In the genomic region with DNA sequence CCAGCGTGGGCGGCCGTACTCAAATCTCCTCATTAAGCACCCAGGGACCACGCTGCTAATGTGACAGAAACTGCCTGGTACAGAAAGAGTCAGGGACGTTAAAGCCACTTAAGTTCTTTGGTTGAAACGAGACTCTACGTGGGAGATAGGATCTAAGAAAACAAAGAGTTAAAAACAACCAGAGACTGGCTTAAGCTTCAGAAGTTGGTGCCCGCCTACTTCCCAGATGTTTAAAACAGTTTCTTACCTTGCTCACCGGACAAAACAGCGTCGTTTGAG, we compare ENCODE assay signal across 9 mouse cellular contexts. TPM values are rescaled to one million over a fixed set of nuclear protein-coding genes. Genes with fewer than 3 reads are reported as not detected.
DNase-seq lines count a peak whose midpoint lies in the region; ATAC-seq lines count a peak whose summit lies in the region.
"Had no signal": no experiment of that assay in that cellular context is flagged by ENCODE, and none has a peak within 500 bp of the region (broad histone marks: within the 10 kb centered on the region; RNA-seq: fewer than 3 reads in every experiment).

No protein-coding gene starts in this region.

- H3K27me3 ChIP-seq in heart, embryonic 14.5 days (ENCODE audit: control insufficient read depth, insufficient read depth, low read length) = no peaks in the 10 kb centered on the region

- peak overlapping the region; percentile 83 for H3K4me2 ChIP-seq in heart, embryonic 14.5 days (ENCODE audit: low read length)

- WGBS in heart, embryonic 14.5 days = 3% methylated on average over 11 of the region's 11 CpGs
- WGBS in macrophage (ENCODE audit: missing documents) = under 1% methylated on average over 11 of the region's 11 CpGs

- ATAC-seq in heart, embryonic 14.5 days (ENCODE audit: insufficient number of reproducible peaks, insufficient read depth, low FRiP score, low read depth) = no peak
- peak; percentile 17 for ATAC-seq in CD4-positive, CD25-positive, alpha-beta regulatory T cell, adult 4 months

- H3K27ac ChIP-seq in heart, embryonic 14.5 days (replicated peaks in 1 of 2; ENCODE audit: control insufficient read depth in 1 of 2, insufficient read depth in 1 of 2, low read depth in 2 of 2, low read length in 2 of 2) = peak overlapping the region; percentile 47 to 50; a peak in 3 of 4 replicates
- peak overlapping the region; percentile 72 for H3K27ac ChIP-seq in macrophage

- peak overlapping the region; percentile 58 to 70 for H3K4me3 ChIP-seq in heart, embryonic 14.5 days (ENCODE audit: control insufficient read depth in 1 of 2, insufficient read depth in 1 of 2, low read depth in 1 of 2, low read length in 2 of 2)
- peak overlapping the region; percentile 66 for H3K4me3 ChIP-seq in macrophage (ENCODE audit: inconsistent target)

- DNase-seq in heart, adult 18-20 months = no peak
- peak; percentile 17 for DNase-seq in forelimb bud, embryonic 11.5 days (ENCODE audit: low read depth, low spot score)
- DNase-seq in layer of hippocampus, postnatal 10 days (ENCODE audit: low spot score in 2 of 2) = no peak
- no peak for DNase-seq in gastrocnemius, postnatal 36 days
- no peak for DNase-seq in thymus, postnatal 25 days
- DNase-seq: layer of hippocampus, adult 9-11 months had no signal

- H3K9ac ChIP-seq in heart, embryonic 14.5 days (ENCODE audit: low read length) = peak overlapping the region; percentile 75

- intact Hi-C loops in gastrocnemius, postnatal 36 days (cut with DNase I) = no loop called here

- H3K36me3 ChIP-seq in heart, embryonic 14.5 days (ENCODE audit: control insufficient read depth, insufficient read depth, low read length) = no peaks in the 10 kb centered on the region
- 0 out of 2 replicates have a peak, but pooled peaks cover 3% of the 10 kb centered on the region for H3K36me3 ChIP-seq in macrophage (ENCODE audit: inconsistent target)

- peaks cover 18 to 24% of the 10 kb centered on the region in 2 experiments for H3K4me1 ChIP-seq in heart, embryonic 14.5 days (ENCODE audit: control insufficient read depth in 2 of 2, insufficient read depth in 2 of 2, low read length in 2 of 2)

- H3K79me2 ChIP-seq in macrophage (ENCODE audit: inconsistent target) = peaks cover 15% of the 10 kb centered on the region; the same call in 1 of the 2 replicates

- no peaks in the 10 kb centered on the region for H3K9me3 ChIP-seq in heart, embryonic 14.5 days (ENCODE audit: control insufficient read depth, low read length)

RNA-seq across cellular contexts. Expression of a gene that starts 0.9 kb away (rescaled TPM):
- polyA plus RNA-seq in heart, embryonic 14.5 days (2014; fragmentation: Nextera tagmentation; extraction: Ambion mirVana) = 3.2 and 3.6 TPM in 2 replicates
- 1 to 10 TPM; 6.3 to 9.1 TPM for total RNA-seq in heart, adult 18-20 months (2021)
- 10 to 100 TPM; 25.6 to 26.3 TPM for polyA plus RNA-seq in CD4-positive, CD25-positive, alpha-beta regulatory T cell, adult 4 months (2017; shearing (Covaris generic))
- total RNA-seq in macrophage (2018; cell fraction: chromatin; rRNA removed) = 100 to 1,000 TPM in 13 of 26 experiments, 10 to 100 TPM in 12, 1 to 10 TPM in 1; 4.7 to 335 (median 104) TPM
- total RNA-seq in macrophage (2018; cell fraction: cytosol; rRNA removed) = 100 to 1,000 TPM in 18 of 26 experiments, 10 to 100 TPM in 8; 20.3 to 945 (median 250) TPM
- total RNA-seq in macrophage (2018; cell fraction: nucleus; rRNA removed) = 100 to 1,000 TPM in 20 of 26 experiments, 10 to 100 TPM in 6; 11.1 to 700 (median 492) TPM
- polyA plus RNA-seq in macrophage (2018) = 9.4 to 36.5 TPM (median 19.8 TPM) in 3 replicates
- 1 to 10 TPM in 1 of 2 experiments, under 1 TPM in 1; 0.69 to 1.5 TPM for total RNA-seq in layer of hippocampus, postnatal 10 days (2021)
- 1 to 10 TPM; 3.2 to 6.8 TPM for total RNA-seq in gastrocnemius, postnatal 36 days (2021)

RNA-seq across cellular contexts. Expression of a gene that starts 37.4 kb away (rescaled TPM):
- 1.3 and 1.6 TPM in 2 replicates for polyA plus RNA-seq in heart, embryonic 14.5 days (2014; fragmentation: Nextera tagmentation; extraction: Ambion mirVana)
- 1 to 10 TPM in 1 of 2 experiments, under 1 TPM in 1; 0.10 to 9.8 TPM for total RNA-seq in heart, adult 18-20 months (2021)
- polyA plus RNA-seq in CD4-positive, CD25-positive, alpha-beta regulatory T cell, adult 4 months (2017; shearing (Covaris generic)) = under 1 TPM in 1 of 2 experiments, not detected in 1; 0.76 TPM
- 1 to 10 TPM in 3 of 26 experiments, under 1 TPM in 2, not detected in 21; 0.55 to 4.6 (median 1.3) TPM for total RNA-seq in macrophage (2018; cell fraction: chromatin; rRNA removed)
- total RNA-seq in macrophage (2018; cell fraction: cytosol; rRNA removed) = 1 to 10 TPM in 13 of 26 experiments, under 1 TPM in 12, not detected in 1; 0.11 to 7.7 (median 1.1) TPM
- total RNA-seq in macrophage (2018; cell fraction: nucleus; rRNA removed) = 10 to 100 TPM in 1 of 26 experiments, 1 to 10 TPM in 19, under 1 TPM in 4, not detected in 2; 0.24 to 10.7 (median 2.4) TPM
- 1.6 to 15.3 TPM (median 4.9 TPM) in 3 replicates for polyA plus RNA-seq in macrophage (2018)
- total RNA-seq in layer of hippocampus, postnatal 10 days (2021) = 1 to 10 TPM in 1 of 2 experiments, not detected in 1; 2.0 TPM
- total RNA-seq in gastrocnemius, postnatal 36 days (2021) = not detected
